Mouse (Mus musculus) hindbrain, embryonic 15.5 days (tissue): ENCODE data around the gene Epb41l4b. TPM values are rescaled to one million over a fixed set of nuclear protein-coding genes. Genes with fewer than 3 reads are reported as not detected.
A peak's percentile ranks its signal among the peaks of the same experiment; 100 is the strongest.

Source experiments
- ATAC-seq: fragments of 200-750 bp; cut with Nextera tagmentation; 2 replicates; pipeline ENCODE4 v1.8.0; 2017; ENCODE audit warnings: low read depth, moderate number of reproducible peaks, moderate TSS enrichment; ENCODE audit not compliant: low FRiP score
- H3K27ac ChIP-seq: fragments of 300-500 bp; sonication (generic); replicated peaks from 2 replicates; pipeline ENCODE4 v1.5.1; 2015; ENCODE audit warnings: mild to moderate bottlenecking, inconsistent platforms
- H3K27me3 ChIP-seq: fragments of 300-500 bp; sonication (generic); 2 replicates; pipeline ENCODE4 v1.6.1; 2015; ENCODE audit warnings: control low read depth, inconsistent platforms
- H3K36me3 ChIP-seq: fragments of 300-500 bp; sonication (generic); 2 replicates; pipeline ENCODE4 v1.6.1; 2015; ENCODE audit warnings: control low read depth, inconsistent platforms
- H3K4me1 ChIP-seq: fragments of 300-500 bp; sonication (generic); replicated peaks from 2 replicates; pipeline ENCODE4 v1.6.1; 2015; ENCODE audit warnings: control low read depth, inconsistent platforms
- H3K4me2 ChIP-seq: fragments of 300-500 bp; sonication (generic); 2 replicates; pipeline ENCODE4 v1.6.1; 2015; ENCODE audit warnings: moderate library complexity, mild to moderate bottlenecking, inconsistent platforms
- H3K4me3 ChIP-seq: fragments of 300-500 bp; sonication (generic); 2 replicates; pipeline ENCODE4 v1.5.1; 2015; ENCODE audit warnings: mild to moderate bottlenecking, inconsistent platforms
- H3K9ac ChIP-seq: fragments of 300-500 bp; sonication (generic); 2 replicates; pipeline ENCODE4 v1.6.1; 2015; ENCODE audit warnings: inconsistent platforms
- H3K9me3 ChIP-seq: fragments of 300-500 bp; sonication (generic); 2 replicates; pipeline ENCODE4 v1.6.1; 2016; ENCODE audit warnings: control low read depth, inconsistent platforms
- WGBS: fragments of 180-500 bp; shearing (Covaris S2); methylation state at CpG from one replicate; pipeline ENCODE4 v1.1.7; 2015; 5-methylcytosine and 5-hydroxymethylcytosine counted together
- polyA plus RNA-seq: library from polyadenylated mRNA; unstranded; fragments of >200 nt; fragmentation: Nextera tagmentation; extraction: Ambion mirVana; gene quantifications from 2 replicates; pipeline ENCODE4 v1.2.1, GENCODE M21; 2015

Epb41l4b gene
- polyA plus RNA-seq, 1 experiment from 2014 or later, result 3.5 TPM

DNA sequence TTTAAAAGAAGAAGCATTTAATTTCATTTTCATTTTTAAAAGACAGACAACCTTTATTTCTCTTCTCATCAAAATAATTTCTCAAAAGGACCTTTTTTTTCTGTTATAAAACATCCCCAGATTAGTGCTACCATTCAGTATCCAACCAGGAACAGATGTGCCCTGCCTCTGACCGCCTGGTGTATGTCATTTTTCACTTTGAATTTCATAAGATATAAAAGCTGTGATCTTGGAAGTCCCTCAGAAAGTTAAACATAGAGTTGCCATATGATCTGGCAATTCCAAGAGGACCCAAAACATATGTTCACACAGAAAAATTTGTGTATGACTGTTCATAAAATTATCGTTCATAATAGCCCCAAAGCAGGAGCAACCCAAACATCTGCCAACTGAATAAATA lies 151.3 kb downstream of the Epb41l4b start:
- H3K4me1 ChIP-seq, result peaks cover 22% of the 10 kb centered on the region
- no peak overlapping the region for H3K27ac ChIP-seq
- H3K4me2 ChIP-seq, result no peak overlapping the region
- 77% methylated on average over 2 of the region's 2 CpGs for WGBS
- H3K9ac ChIP-seq, result no peak overlapping the region
- no peak overlapping the region for H3K4me3 ChIP-seq
- H3K27me3 ChIP-seq, result no peaks in the 10 kb centered on the region
- H3K36me3 ChIP-seq, result no peaks in the 10 kb centered on the region
- no peak for ATAC-seq
- H3K9me3 ChIP-seq, result no peaks in the 10 kb centered on the region

DNA sequence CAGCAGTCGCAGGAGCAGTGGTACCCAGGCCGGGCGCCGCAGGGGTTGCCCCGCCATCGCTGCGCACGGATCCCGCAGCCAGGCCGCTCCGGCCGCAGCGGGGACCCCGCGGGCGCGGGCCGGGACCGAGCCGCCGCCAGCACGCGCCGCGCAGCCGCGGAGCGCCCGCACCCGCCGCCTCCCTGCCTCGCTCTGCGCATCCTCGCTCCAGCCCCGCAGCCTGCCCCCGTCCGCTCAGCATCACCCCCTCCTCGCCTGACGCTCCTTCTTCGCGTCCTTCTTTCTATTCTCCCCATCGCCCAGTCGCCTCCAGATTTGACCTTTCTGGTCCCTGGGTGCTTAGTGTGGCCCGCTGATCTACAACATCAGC lies 153.0 kb downstream of the Epb41l4b start, which contains the start of gene Frrs1l:
Gene Frrs1l, minus strand, starts transcription at position 177 of the 370 bp plus-strand sequence.
- Histone ChIP-seq H3K4me3 (peak within 1 kb of the TSS; percentile 86), H3K27ac (peak within 1 kb of the TSS; percentile 91), H3K27me3 (no peaks in the 10 kb centered on the region), H3K4me1 (peaks cover 22% of the 10 kb centered on the region), H3K4me2 (peak within 1 kb of the TSS; percentile 79), H3K9ac (peak within 1 kb of the TSS; percentile 82), H3K9me3 (no peaks in the 10 kb centered on the region), H3K36me3 (no peaks in the 10 kb centered on the region)
- WGBS, result under 1% methylated on average over 17 of the region's 44 CpGs
- peak; percentile 92 for ATAC-seq

DNA sequence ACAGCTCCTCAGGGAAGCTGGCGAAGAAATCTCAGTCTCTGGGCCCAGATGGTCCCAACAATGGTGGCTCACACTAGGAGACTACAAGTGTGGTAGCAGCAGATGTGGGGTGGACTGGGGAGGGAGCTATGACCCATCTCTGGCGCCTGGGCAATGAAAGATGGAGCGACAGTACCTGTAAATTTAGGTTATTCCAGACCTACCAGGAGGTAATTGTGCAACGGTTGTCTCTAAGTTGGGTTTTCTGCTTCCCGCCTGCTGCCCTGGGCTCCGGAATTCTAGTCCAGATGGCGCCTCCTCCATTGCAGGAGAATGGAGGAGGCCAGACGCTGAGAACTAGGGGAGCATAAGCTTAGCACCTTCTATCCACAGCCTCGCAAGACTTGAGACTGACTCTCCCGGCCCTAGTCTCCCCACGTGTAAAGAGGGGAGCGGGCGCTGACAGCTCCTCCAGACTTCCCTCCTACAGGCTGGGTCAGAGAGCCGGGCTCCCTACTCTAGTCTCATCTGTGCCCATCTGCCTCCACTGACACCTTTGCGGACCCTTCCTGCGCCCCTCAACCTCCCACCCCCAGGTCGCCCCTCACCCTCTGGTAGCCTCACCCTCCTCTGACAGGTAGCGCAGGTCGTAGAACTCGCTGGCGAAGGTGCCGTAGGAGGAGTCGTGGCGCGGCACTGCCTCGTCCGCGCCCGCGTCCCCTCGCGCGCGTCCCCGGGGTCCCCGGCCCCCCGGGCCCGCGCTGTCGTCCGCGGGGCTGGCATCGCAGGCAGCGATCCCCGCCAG lies 153.6 kb downstream of the Epb41l4b start:
- H3K4me1 ChIP-seq, result peaks cover 22% of the 10 kb centered on the region
- no peaks in the 10 kb centered on the region for H3K9me3 ChIP-seq
- ATAC-seq, result peak; percentile 83
- peak overlapping the region; percentile 91 for H3K27ac ChIP-seq
- H3K9ac ChIP-seq, result peak overlapping the region; percentile 82
- peak overlapping the region; percentile 79 for H3K4me2 ChIP-seq
- WGBS, result 1% methylated on average over 41 of the region's 45 CpGs
- peak overlapping the region; percentile 86 for H3K4me3 ChIP-seq
- H3K27me3 ChIP-seq, result no peaks in the 10 kb centered on the region
- H3K36me3 ChIP-seq, result no peaks in the 10 kb centered on the region

DNA sequence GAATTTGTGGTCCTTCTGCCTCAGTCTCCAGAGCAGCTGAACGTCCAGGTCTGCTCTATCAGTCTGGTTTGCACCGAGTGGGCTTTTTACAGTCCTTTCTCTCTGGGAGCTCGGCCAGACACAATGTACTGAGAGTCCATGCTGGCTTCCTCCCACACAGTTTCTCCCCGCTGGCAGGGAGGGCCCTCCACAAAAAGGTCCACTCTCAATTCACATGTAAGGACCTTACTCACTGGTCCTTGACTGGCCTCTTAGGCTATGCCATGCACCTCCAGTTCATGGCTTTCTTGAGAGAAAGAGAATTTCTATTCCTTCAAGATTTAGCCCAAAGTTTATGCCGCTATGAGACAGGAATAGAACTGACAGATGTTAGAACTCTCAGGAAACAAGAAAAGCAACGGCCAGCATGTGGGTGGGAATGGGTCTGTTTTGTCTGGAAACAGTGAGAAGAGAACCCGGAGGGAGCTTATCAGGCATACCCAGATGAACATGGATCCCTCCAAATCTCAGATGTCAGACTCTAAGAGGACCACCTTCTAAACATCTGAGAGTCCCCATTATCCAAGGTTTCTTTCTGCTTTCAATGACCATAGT lies 177.6 kb downstream of the Epb41l4b start:
- 77% methylated on average over 7 of the region's 7 CpGs for WGBS
- no peak for ATAC-seq
- Histone ChIP-seq H3K36me3 (peaks cover 50% of the 10 kb centered on the region), H3K9me3 (no peaks in the 10 kb centered on the region), H3K27me3 (no peaks in the 10 kb centered on the region), H3K4me2 (no peak overlapping the region), H3K27ac (no peak overlapping the region), H3K4me1 (no peaks in the 10 kb centered on the region), H3K9ac (no peak overlapping the region), H3K4me3 (no peak overlapping the region)

DNA sequence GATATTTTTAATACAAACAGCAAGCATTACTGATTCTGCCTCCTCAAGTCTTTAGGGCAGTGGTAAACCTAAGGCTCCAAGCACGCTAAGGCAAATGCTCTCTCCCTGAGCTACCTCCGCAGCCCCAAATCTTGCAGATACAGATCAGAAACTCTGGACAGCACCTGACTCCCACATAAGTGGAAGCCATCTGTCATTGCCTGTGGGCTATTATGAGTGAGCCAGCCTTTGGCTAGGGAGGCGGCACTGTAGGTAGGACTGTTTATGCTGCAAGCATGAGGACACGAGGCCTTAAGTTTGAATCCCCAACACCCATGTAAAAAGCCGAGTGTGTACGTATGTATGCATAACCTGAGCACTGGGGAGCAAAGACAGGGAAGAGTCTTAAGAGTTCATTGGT lies 179.6 kb downstream of the Epb41l4b start:
- no peak overlapping the region for H3K27ac ChIP-seq
- H3K36me3 ChIP-seq, result peaks cover 60% of the 10 kb centered on the region
- no peak for ATAC-seq
- 93% methylated on average over 6 of the region's 6 CpGs for WGBS
- H3K4me3 ChIP-seq, result no peak overlapping the region
- no peak overlapping the region for H3K4me2 ChIP-seq
- H3K4me1 ChIP-seq, result no peaks in the 10 kb centered on the region
- no peak overlapping the region for H3K9ac ChIP-seq
- no peaks in the 10 kb centered on the region for H3K27me3 ChIP-seq
- H3K9me3 ChIP-seq, result no peaks in the 10 kb centered on the region

DNA sequence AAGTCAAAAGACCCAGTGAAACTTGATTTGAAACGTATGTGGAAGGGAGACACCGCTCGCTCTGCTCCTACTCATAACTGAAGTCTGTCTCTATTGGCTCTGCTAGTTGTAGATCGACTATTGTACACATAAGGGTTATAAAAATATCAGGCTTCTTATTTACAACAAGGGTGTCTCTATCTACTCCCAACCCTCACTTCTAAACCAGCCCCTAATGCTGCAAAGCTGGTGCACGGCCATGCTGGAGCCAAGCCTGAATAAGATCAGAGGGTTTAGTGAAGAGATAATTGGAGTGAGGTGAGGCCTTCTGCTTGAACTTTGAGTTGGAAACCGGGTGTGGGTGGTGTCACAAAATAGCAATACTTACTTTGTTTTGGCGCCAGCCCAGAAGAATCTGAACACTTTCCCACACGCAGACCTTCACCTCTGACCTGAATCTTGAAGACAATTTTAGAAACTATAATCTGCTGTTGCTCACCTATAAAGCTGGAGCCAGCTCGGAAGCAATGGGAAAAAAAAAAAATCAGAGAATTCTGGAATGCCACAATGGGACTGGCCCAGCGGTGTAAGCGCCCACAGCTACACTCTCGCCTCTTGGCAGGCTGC lies 181.8 kb downstream of the Epb41l4b start:
- no peak overlapping the region for H3K27ac ChIP-seq
- WGBS, result 86% methylated on average over 12 of the region's 12 CpGs
- no peak overlapping the region for H3K4me2 ChIP-seq
- no peaks in the 10 kb centered on the region for H3K27me3 ChIP-seq
- H3K9ac ChIP-seq, result no peak overlapping the region
- ATAC-seq, result no peak
- H3K36me3 ChIP-seq, result peaks cover 42% of the 10 kb centered on the region
- H3K9me3 ChIP-seq, result no peaks in the 10 kb centered on the region
- no peaks in the 10 kb centered on the region for H3K4me1 ChIP-seq
- H3K4me3 ChIP-seq, result no peak overlapping the region

DNA sequence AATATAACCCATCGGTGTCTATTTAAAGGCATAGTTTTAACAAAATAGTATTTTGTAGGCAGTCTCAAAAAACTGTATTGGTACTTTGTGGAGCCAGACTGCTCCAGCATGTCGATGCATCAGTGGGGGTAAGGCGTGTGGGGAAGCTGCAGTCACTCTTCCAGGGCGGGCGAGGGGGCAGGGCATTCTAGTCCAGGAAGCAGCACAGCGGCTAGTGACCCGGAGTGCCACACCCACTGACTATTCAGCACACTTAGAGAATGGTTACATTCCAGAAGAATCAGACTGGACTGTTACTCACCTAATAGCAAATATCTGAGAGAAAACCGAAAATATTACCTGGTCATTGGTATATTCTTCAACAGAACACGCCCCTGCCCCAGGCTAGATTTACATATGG lies 185.7 kb downstream of the Epb41l4b start:
- Histone ChIP-seq H3K27me3 (no peaks in the 10 kb centered on the region), H3K4me3 (no peak overlapping the region), H3K9ac (no peak overlapping the region), H3K9me3 (no peaks in the 10 kb centered on the region), H3K27ac (no peak overlapping the region), H3K36me3 (peaks cover 28% of the 10 kb centered on the region), H3K4me1 (no peaks in the 10 kb centered on the region), H3K4me2 (no peak overlapping the region)
- no peak for ATAC-seq
- 65% methylated on average over 9 of the region's 9 CpGs for WGBS

DNA sequence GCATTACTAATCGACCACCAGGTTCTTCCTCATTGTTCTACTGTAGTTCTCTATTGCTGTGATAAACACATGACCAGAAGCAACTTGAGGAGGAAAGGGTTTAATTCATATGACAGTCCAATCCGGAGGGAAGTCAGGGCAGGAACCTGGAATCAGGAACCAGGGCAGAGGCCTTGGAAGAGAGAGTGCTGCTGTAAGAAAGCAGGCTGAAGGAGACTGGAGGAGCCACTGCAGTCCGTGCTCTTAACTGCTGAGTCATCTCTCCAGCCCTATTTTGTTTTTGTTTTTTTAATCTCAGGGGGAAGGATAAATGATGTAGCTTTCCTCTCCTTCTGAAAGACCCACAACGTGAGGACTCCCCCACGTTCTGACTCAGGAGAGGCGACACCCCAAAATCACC lies 190.0 kb downstream of the Epb41l4b start:
- 71% methylated on average over 6 of the region's 6 CpGs for WGBS
- H3K9me3 ChIP-seq, result no peaks in the 10 kb centered on the region
- H3K4me2 ChIP-seq, result no peak overlapping the region

DNA sequence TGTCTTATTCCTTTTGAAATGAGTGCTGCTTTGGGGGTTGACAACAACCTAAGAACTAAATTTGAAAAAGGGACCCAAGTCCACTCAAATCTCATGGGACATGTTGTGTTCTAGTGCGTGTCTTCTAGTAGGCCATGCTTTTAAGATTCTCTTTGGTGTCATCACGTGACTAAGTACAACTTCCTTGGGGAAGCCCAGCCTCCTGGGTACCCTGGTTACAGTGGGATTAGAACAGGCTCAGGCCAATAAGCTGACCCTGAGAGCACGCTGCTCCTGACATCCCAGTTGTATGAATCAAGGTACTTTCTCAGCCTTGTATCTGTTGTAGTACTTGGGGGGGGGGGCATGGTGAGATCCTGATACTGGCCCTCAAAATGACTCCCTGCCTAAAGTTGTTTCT lies 191.5 kb downstream of the Epb41l4b start:
- Histone ChIP-seq H3K4me1 (0 out of 2 replicates have a peak, but pooled peaks cover 3% of the 10 kb centered on the region), H3K27me3 (no peaks in the 10 kb centered on the region), H3K4me2 (no peak overlapping the region), H3K9me3 (no peaks in the 10 kb centered on the region), H3K4me3 (no peak overlapping the region), H3K9ac (no peak overlapping the region), H3K27ac (no peak overlapping the region), H3K36me3 (no peaks in the 10 kb centered on the region)
- 88% methylated on average over 3 of the region's 3 CpGs for WGBS
- no peak for ATAC-seq

More for the DNA sequence above, 190.0 kb downstream of the Epb41l4b start:
- Histone ChIP-seq H3K27ac (no peak overlapping the region), H3K27me3 (no peaks in the 10 kb centered on the region), H3K9ac (no peak overlapping the region), H3K4me3 (no peak overlapping the region), H3K4me1 (no peaks in the 10 kb centered on the region), H3K36me3 (no peaks in the 10 kb centered on the region)
- no peak for ATAC-seq

DNA sequence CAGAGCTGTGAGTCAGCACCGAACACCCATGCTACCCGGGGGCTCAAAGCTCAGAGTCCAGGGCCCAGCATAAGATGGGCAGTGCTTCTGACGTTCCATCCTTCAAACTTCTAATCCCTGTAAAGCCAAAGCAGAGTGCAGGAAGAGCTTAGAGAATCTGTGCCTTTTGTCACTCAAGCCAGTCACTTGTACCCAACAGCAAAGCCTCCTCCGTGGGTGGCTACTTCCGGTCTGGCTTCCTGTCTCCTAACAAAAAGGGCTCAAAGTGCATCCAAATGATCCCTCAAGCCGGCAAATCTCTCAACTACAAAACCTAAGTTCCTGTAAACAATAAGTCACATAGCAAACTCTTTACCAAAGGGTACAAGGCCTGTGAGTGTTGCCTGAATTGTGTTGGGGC lies 193.7 kb downstream of the Epb41l4b start:
- Histone ChIP-seq H3K27me3 (no peaks in the 10 kb centered on the region), H3K9me3 (no peaks in the 10 kb centered on the region), H3K9ac (no peak overlapping the region), H3K27ac (no peak overlapping the region), H3K4me1 (peaks cover 20% of the 10 kb centered on the region), H3K36me3 (no peaks in the 10 kb centered on the region), H3K4me2 (no peak overlapping the region), H3K4me3 (no peak overlapping the region)
- ATAC-seq, result no peak
- WGBS, result 73% methylated on average over 6 of the region's 6 CpGs

DNA sequence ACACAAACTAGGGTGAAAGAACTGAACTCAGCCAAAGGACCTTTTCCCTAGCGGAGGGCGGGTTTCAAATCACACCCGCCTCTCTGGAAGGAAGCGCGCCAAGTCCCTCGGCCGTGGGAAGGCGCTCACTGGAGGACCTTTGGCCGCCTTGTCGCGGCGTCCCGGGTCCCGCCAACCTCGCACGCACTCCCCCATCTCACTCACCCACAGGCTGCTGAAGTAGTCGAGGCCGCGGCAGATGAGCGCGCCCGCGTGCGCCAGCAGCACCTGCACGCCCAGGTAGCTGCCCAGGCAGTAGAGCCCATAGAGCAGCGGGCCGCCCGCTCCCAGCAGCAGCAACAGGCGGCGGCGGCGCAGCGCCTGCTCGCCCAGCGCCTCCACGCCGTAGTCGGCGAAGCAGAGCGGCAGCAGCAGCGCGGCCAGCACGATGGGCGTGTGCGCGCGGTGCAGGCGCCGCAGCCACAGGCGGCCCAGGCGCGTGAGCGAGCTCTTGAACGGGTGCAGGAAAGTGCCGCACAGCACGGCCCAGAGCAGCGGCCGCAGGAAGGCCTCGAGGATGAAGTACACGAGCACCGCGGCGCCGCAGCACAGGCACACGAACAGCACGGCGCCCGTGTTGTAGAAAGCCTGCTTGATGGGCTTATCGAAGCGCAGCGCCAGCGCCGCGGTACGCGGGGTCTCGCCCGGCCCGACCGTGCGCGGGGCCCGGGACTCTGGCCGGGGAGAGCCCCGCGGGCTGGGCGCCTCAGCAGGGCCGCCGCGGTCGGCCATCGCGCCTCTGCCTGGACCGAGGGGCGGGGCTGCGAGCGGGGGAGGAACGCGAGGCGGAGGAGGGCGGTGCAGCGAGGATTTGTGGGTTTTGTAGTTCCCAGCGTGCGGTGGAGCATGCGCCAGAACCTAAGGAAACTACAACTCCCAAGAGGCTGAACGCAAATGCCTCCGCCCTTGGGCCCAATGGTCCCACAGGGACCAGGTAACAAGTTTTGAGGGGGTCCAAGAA lies 196.3 kb downstream of the Epb41l4b start, which contains the start of gene Tmem245:
Gene Tmem245, minus strand, starts transcription at position 797 of the 1,000 bp plus-strand sequence.
- peaks cover 28% of the 10 kb centered on the region for H3K4me1 ChIP-seq
- H3K36me3 ChIP-seq, result no peaks in the 10 kb centered on the region
- H3K27me3 ChIP-seq, result no peaks in the 10 kb centered on the region
- peak; percentile 97 for ATAC-seq
- H3K4me2 ChIP-seq, result peak within 1 kb of the TSS; percentile 88
- no peaks in the 10 kb centered on the region for H3K9me3 ChIP-seq
- WGBS, result under 1% methylated on average over 98 of the region's 107 CpGs
- peak within 1 kb of the TSS; percentile 75 for H3K4me3 ChIP-seq
- peak within 1 kb of the TSS; percentile 92 for H3K27ac ChIP-seq
- H3K9ac ChIP-seq, result peak within 1 kb of the TSS; percentile 85
